Mouse (Mus musculus) heart, adult 2 months (tissue): Measurements from ENCODE around the gene Vasn. TPM values are rescaled to one million over a fixed set of nuclear protein-coding genes. Genes with fewer than 3 reads are reported as not detected.
A peak's percentile ranks its signal among the peaks of the same experiment; 100 is the strongest.

ENCODE experiments used
- DNase-seq, 2 experiments: peaks; one replicate each; pipeline ENCODE4 v3.0.0; 2021
- H3K27ac ChIP-seq: fragments of 200-600 bp; 2 replicates; pipeline ENCODE4 v1.8.1; 2022
- H3K27me3 ChIP-seq: fragments of 200-500 bp; 2 replicates; pipeline ENCODE4 v1.6.1; 2012; ENCODE audit warnings: mild to moderate bottlenecking, low read length, inconsistent platforms, mixed read lengths; ENCODE audit not compliant: control insufficient read depth, insufficient read depth
- H3K36me3 ChIP-seq: fragments of 200-500 bp; 2 replicates; pipeline ENCODE4 v1.6.1; 2012; ENCODE audit warnings: low read length, inconsistent platforms; ENCODE audit not compliant: control insufficient read depth, insufficient read depth
- H3K4me1 ChIP-seq: fragments of 200-500 bp; 2 replicates; pipeline ENCODE4 v1.6.1; 2011; ENCODE audit warnings: low read length; ENCODE audit not compliant: control insufficient read depth, insufficient read depth
- H3K4me3 ChIP-seq: fragments of 200-600 bp; 2 replicates; pipeline ENCODE4 v1.8.1; 2022
- H3K79me2 ChIP-seq: fragments of 200-500 bp; replicated peaks from 2 replicates; pipeline ENCODE4 v1.6.1; 2012; ENCODE audit warnings: mild to moderate bottlenecking, inconsistent platforms, low read length, moderate library complexity, mixed read lengths; ENCODE audit not compliant: control insufficient read depth, insufficient read depth
- H3K9ac ChIP-seq: fragments of 200-500 bp; 2 replicates; pipeline ENCODE4 v1.6.1; 2012; ENCODE audit warnings: low read depth, mild to moderate bottlenecking, control low read depth, inconsistent platforms, low read length, mixed read lengths
- CTCF ChIP-seq: fragments of 200-600 bp; IDR thresholded peaks from 2 replicates; pipeline ENCODE4 v1.8.1; 2022; ENCODE audit warnings: antibody characterized with exemption, mild to moderate bottlenecking, moderate library complexity
- EP300 ChIP-seq: fragments of 200-500 bp; IDR thresholded peaks from 2 replicates; pipeline ENCODE4 v1.6.1; 2011; ENCODE audit warnings: low read depth, low read length, control low read depth; ENCODE audit not compliant: insufficient read depth
- POLR2A ChIP-seq: fragments of 200-500 bp; IDR thresholded peaks from 2 replicates; pipeline ENCODE4 v1.6.1; 2011; ENCODE audit warnings: mild to moderate bottlenecking, low read depth, low read length, control low read depth; ENCODE audit not compliant: insufficient read depth
- WGBS: fragments of 180-500 bp; shearing (Covaris S2); methylation state at CpG from one replicate; pipeline ENCODE4 v1.1.7; 2018; 5-methylcytosine and 5-hydroxymethylcytosine counted together
- intact Hi-C: fragments of 180-260 bp; cut with DNase I; formaldehyde crosslinking; loops from one replicate; pipeline ENCODE4 v1.15.1; 2025
- polyA plus RNA-seq: library from polyadenylated mRNA; depleted of rRNA; stranded (reverse); fragments of >200 nt; gene quantifications from 2 replicates; pipeline ENCODE4 v1.2.3, GENCODE M21; 2012
- total RNA-seq, 2 experiments: library from RNA; stranded (reverse); gene quantifications; 2 replicates each; pipeline ENCODE4 v1.2.3; 2021

Gene Vasn
- total and polyA plus RNA-seq, 3 experiments, result 9.2 to 23.9 (median 10.5) TPM

- Histone ChIP-seq H3K4me3 (peak overlapping the region; percentile 19; the same call in 1 of the 2 replicates), H3K9ac (peak overlapping the region; percentile 21; the same call in 1 of the 2 replicates), H3K79me2 (no peaks in the 10 kb centered on the region), H3K36me3 (no peaks in the 10 kb centered on the region), H3K4me1 (peaks cover 15% of the 10 kb centered on the region), H3K27ac (peak overlapping the region; percentile 83), H3K27me3 (no peaks in the 10 kb centered on the region)
- 74% methylated on average over 6 of the region's 6 CpGs for WGBS
- no peak for DNase-seq
- TF ChIP-seq CTCF (no peak), EP300 (no peak)
- intact Hi-C loops, result no loop called here
These were observed 3.2 kb downstream of the Vasn start for GRCm38 (mm10) chr16:4642937-4643336.

- TF ChIP-seq POLR2A, result peak; percentile 21; the same call in 1 of the 2 replicates
- TF ChIP-seq EP300, result peak; percentile 6; the same call in 1 of the 2 replicates
- TF ChIP-seq CTCF, result no peak
- intact Hi-C loops, result no loop called here
- peaks cover 15% of the 10 kb centered on the region for H3K4me1 ChIP-seq
- 36% methylated on average over 11 of the region's 11 CpGs for WGBS
- H3K9ac ChIP-seq, result no peak overlapping the region
- H3K79me2 ChIP-seq, result no peaks in the 10 kb centered on the region
- H3K27me3 ChIP-seq, result no peaks in the 10 kb centered on the region
- no peaks in the 10 kb centered on the region for H3K36me3 ChIP-seq
- no peak overlapping the region for H3K4me3 ChIP-seq
- H3K27ac ChIP-seq, result peak overlapping the region; percentile 83
- peak; percentile 88 to 90 for DNase-seq
These were observed 4.1 kb downstream of the Vasn start for GRCm38 (mm10) chr16:4643670-4644419.

GRCm38 (mm10) chr16:4645867-4646266 lies 6.1 kb downstream of the Vasn start:
- Histone ChIP-seq H3K27ac (peak overlapping the region; percentile 9), H3K79me2 (peaks cover 3% of the 10 kb centered on the region), H3K36me3 (no peaks in the 10 kb centered on the region), H3K4me3 (no peak overlapping the region), H3K9ac (no peak overlapping the region), H3K27me3 (no peaks in the 10 kb centered on the region), H3K4me1 (peaks cover 18% of the 10 kb centered on the region)
- TF ChIP-seq CTCF (no peak), EP300 (no peak), POLR2A (no peak)
- WGBS, result 83% methylated on average over 4 of the region's 4 CpGs
- intact Hi-C loops, result no loop called here
- DNase-seq, result no peak

GRCm38 (mm10) chr16:4646831-4647230 lies 7.1 kb downstream of the Vasn start:
- TF ChIP-seq POLR2A (no peak), CTCF (no peak), EP300 (no peak)
- intact Hi-C loops, result no loop called here
- Histone ChIP-seq H3K4me3 (no peak overlapping the region), H3K27ac (peak overlapping the region; percentile 68), H3K79me2 (peaks cover 3% of the 10 kb centered on the region), H3K4me1 (peaks cover 21% of the 10 kb centered on the region), H3K9ac (no peak overlapping the region), H3K27me3 (no peaks in the 10 kb centered on the region), H3K36me3 (no peaks in the 10 kb centered on the region)
- WGBS, result 81% methylated on average over 4 of the region's 4 CpGs
- no peak for DNase-seq

- peaks cover 3% of the 10 kb centered on the region for H3K79me2 ChIP-seq
- no peak overlapping the region for H3K4me3 ChIP-seq
- peak; percentile 63 to 77 for DNase-seq
- H3K9ac ChIP-seq, result no peak overlapping the region
- TF ChIP-seq CTCF, result no peak
- no peak for TF ChIP-seq POLR2A
- no peak for TF ChIP-seq EP300
- intact Hi-C loops, result no loop called here
- no peaks in the 10 kb centered on the region for H3K36me3 ChIP-seq
- 50% methylated on average over 13 of the region's 13 CpGs for WGBS
- H3K27ac ChIP-seq, result peak overlapping the region; percentile 68
- peaks cover 21% of the 10 kb centered on the region for H3K4me1 ChIP-seq
- H3K27me3 ChIP-seq, result no peaks in the 10 kb centered on the region
These were observed 8.0 kb downstream of the Vasn start for GRCm38 (mm10) chr16:4647651-4648141.

GRCm38 (mm10) chr16:4648416-4649023 lies 8.8 kb downstream of the Vasn start:
- peak overlapping the region; percentile 68 for H3K27ac ChIP-seq
- no peak for DNase-seq
- H3K36me3 ChIP-seq, result no peaks in the 10 kb centered on the region
- H3K79me2 ChIP-seq, result peaks cover 3% of the 10 kb centered on the region
- no peaks in the 10 kb centered on the region for H3K27me3 ChIP-seq
- intact Hi-C loops, result no loop called here
- peaks cover 20% of the 10 kb centered on the region for H3K4me1 ChIP-seq
- 84% methylated on average over 28 of the region's 28 CpGs for WGBS
- no peak overlapping the region for H3K9ac ChIP-seq
- no peak for TF ChIP-seq POLR2A
- no peak for TF ChIP-seq EP300
- no peak for TF ChIP-seq CTCF
- H3K4me3 ChIP-seq, result no peak overlapping the region
